Mouse (Mus musculus): ENCODE results near the gene Nrxn3. TPM values are rescaled to one million over a fixed set of nuclear protein-coding genes. Genes with fewer than 3 reads are reported as not detected.

Nrxn3 gene
- polyA plus RNA-seq, 1 experiment from 2014 or later = 1.3 TPM

DNA sequence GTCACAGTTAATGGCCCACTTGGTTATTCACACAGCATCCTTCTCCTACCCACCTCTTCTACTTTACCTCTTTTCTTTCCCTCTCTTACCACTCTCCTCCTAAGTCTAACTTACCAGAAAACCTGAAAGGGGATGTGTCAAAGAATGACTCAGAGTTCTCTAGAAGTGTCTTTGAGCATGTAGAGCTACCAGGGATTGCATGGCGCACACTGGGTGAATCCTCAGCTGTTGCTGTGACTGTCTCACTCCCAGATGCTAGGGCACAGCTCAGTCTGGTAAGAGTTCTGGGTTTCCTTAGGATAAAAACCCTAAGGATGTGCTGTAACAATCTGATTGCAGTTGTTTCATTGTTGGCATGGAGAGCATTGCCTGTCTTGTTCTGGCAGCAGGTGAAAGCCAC is 108.2 kb downstream of the Nrxn3 start:
- Histone ChIP-seq H3K36me3 (ENCODE audit: control insufficient read depth, insufficient read depth) (no peaks in the 10 kb centered on the region), H3K27ac (ENCODE audit: low read length) (no peak overlapping the region), H3K4me1 (ENCODE audit: control insufficient read depth, insufficient read depth, low read length) (no peaks in the 10 kb centered on the region), H3K4me2 (ENCODE audit: low read depth, low read length) (no peak overlapping the region), H3K9ac (ENCODE audit: low read length) (no peak overlapping the region), H3K9me3 (replicated peaks; ENCODE audit: control insufficient read depth, low read length) (no peaks in the 10 kb centered on the region), H3K27me3 (ENCODE audit: control insufficient read depth, insufficient read depth, low read length) (no peaks in the 10 kb centered on the region), H3K4me3 (ENCODE audit: low read length) (no peak overlapping the region)
- no peak for ATAC-seq (replicated peaks; ENCODE audit: extremely low read depth, insufficient read depth, low FRiP score)
- 81% methylated on average over 1 of the region's 1 CpGs for WGBS

GRCm38 (mm10) chr12:88835821-88836220 is 113.1 kb downstream of the Nrxn3 start:
- H3K4me3 ChIP-seq (ENCODE audit: low read length) = no peak overlapping the region
- no peak overlapping the region for H3K27ac ChIP-seq (ENCODE audit: low read length)
- H3K9ac ChIP-seq (ENCODE audit: low read length) = no peak overlapping the region
- no peak for ATAC-seq (replicated peaks; ENCODE audit: extremely low read depth, insufficient read depth, low FRiP score)
- WGBS = 25% methylated on average over 2 of the region's 2 CpGs
- H3K36me3 ChIP-seq (ENCODE audit: control insufficient read depth, insufficient read depth) = no peaks in the 10 kb centered on the region
- H3K4me2 ChIP-seq (ENCODE audit: low read depth, low read length) = no peak overlapping the region
- no peaks in the 10 kb centered on the region for H3K9me3 ChIP-seq (replicated peaks; ENCODE audit: control insufficient read depth, low read length)
- no peaks in the 10 kb centered on the region for H3K4me1 ChIP-seq (ENCODE audit: control insufficient read depth, insufficient read depth, low read length)
- H3K27me3 ChIP-seq (ENCODE audit: control insufficient read depth, insufficient read depth, low read length) = no peaks in the 10 kb centered on the region

- Histone ChIP-seq H3K27ac (ENCODE audit: low read length) (no peak overlapping the region), H3K36me3 (ENCODE audit: control insufficient read depth, insufficient read depth) (no peaks in the 10 kb centered on the region), H3K9ac (ENCODE audit: low read length) (no peak overlapping the region), H3K9me3 (replicated peaks; ENCODE audit: control insufficient read depth, low read length) (no peaks in the 10 kb centered on the region), H3K27me3 (ENCODE audit: control insufficient read depth, insufficient read depth, low read length) (no peaks in the 10 kb centered on the region), H3K4me1 (ENCODE audit: control insufficient read depth, insufficient read depth, low read length) (no peaks in the 10 kb centered on the region), H3K4me3 (ENCODE audit: low read length) (no peak overlapping the region), H3K4me2 (ENCODE audit: low read depth, low read length) (no peak overlapping the region)
- 76% methylated on average over 7 of the region's 7 CpGs for WGBS
- no peak for ATAC-seq (replicated peaks; ENCODE audit: extremely low read depth, insufficient read depth, low FRiP score)
These were observed 117.0 kb downstream of the Nrxn3 start for GRCm38 (mm10) chr12:88839724-88840123.

DNA sequence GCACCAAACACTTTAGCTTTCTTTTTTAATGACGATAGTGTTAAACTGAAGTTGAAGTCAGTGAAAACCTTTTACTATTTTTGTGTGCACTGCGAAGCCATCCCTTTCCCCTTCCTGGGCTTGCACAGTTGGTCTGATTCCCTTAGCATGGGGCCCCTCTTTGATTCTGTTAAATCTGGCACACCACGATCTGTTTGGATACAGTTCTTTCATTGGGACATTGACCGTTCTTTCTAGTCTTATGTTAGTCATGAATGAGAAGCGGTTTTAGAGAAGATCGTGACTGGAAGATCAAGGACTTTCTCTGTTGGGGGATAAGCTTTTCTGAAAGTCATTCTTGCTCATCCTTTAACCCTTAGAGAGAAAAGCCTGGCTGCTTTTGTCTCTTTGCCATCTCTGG is 118.7 kb downstream of the Nrxn3 start:
- 87% methylated on average over 6 of the region's 6 CpGs for WGBS
- Histone ChIP-seq H3K4me3 (ENCODE audit: low read length) (no peak overlapping the region), H3K4me2 (ENCODE audit: low read depth, low read length) (no peak overlapping the region), H3K36me3 (ENCODE audit: control insufficient read depth, insufficient read depth) (no peaks in the 10 kb centered on the region), H3K9me3 (replicated peaks; ENCODE audit: control insufficient read depth, low read length) (no peaks in the 10 kb centered on the region), H3K4me1 (ENCODE audit: control insufficient read depth, insufficient read depth, low read length) (no peaks in the 10 kb centered on the region), H3K27me3 (ENCODE audit: control insufficient read depth, insufficient read depth, low read length) (no peaks in the 10 kb centered on the region), H3K9ac (ENCODE audit: low read length) (no peak overlapping the region), H3K27ac (ENCODE audit: low read length) (no peak overlapping the region)
- no peak for ATAC-seq (replicated peaks; ENCODE audit: extremely low read depth, insufficient read depth, low FRiP score)

DNA sequence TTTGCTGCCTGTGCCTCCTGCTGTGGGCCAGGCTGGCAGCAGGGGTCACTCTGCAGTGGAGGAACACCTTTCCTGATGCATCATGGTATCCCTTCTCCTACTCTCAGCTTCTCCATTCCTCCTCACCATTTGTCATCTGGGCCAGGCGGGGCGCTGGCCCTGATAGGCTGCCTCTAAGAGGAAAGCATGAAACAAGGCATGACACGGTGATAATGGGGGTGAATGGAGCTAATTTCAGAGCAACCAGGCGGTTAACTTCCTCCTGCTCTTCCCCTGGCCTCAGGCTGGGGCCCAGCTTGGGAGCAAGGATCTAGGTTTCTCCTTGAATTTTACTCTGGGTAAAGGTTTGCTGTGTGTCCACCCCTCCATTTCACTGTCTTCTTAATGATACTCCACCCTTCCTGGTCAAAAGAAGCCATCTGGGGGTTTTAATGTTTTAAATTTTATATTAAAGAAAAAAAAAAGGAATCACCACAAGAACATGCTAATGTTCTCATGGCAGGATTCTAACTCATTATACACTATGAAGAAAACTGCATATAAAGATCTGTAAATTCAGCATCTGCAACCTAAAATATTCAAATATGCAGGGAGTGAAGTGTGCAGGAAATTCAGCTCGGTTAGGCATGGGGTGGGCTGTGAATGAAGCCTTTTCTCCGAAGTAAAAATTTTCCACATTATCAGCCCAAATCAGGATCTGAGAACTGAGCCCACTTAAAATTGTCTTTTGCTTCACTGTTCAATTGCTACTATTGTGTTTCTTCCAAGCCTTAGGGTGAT is 127.9 kb downstream of the Nrxn3 start:
- H3K4me2 ChIP-seq (ENCODE audit: low read depth, low read length) = no peak overlapping the region
- no peaks in the 10 kb centered on the region for H3K4me1 ChIP-seq (ENCODE audit: control insufficient read depth, insufficient read depth, low read length)
- H3K4me3 ChIP-seq (ENCODE audit: low read length) = no peak overlapping the region
- H3K27ac ChIP-seq (ENCODE audit: low read length) = no peak overlapping the region
- no peak for ATAC-seq (replicated peaks; ENCODE audit: extremely low read depth, insufficient read depth, low FRiP score)
- no peaks in the 10 kb centered on the region for H3K27me3 ChIP-seq (ENCODE audit: control insufficient read depth, insufficient read depth, low read length)
- no peak overlapping the region for H3K9ac ChIP-seq (ENCODE audit: low read length)
- WGBS = 36% methylated on average over 6 of the region's 6 CpGs
- H3K36me3 ChIP-seq (ENCODE audit: control insufficient read depth, insufficient read depth) = no peaks in the 10 kb centered on the region
- no peaks in the 10 kb centered on the region for H3K9me3 ChIP-seq (replicated peaks; ENCODE audit: control insufficient read depth, low read length)

DNA sequence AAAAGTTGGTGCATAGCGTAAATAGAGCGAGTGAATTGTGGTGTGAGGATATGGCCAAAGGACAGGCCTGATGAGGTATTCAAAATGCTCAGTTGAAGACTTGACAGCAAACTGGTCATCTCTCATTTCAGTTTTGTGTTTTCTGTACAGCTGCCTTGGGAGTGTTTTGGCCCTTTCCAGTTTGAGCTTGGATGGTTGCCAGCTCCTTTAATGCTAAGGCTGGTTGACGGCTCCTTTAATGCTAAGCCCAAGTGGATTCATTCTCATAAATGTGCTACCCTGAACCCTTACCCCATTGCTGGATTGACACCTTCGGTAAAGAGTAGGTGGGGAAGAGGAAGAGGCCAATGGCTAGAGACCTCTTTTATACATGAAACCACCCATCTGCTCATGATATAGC is 131.4 kb downstream of the Nrxn3 start:
- no peak for ATAC-seq (replicated peaks; ENCODE audit: extremely low read depth, insufficient read depth, low FRiP score)
- H3K4me2 ChIP-seq (ENCODE audit: low read depth, low read length) = no peak overlapping the region

GRCm38 (mm10) chr12:88857701-88858100 is 135.0 kb downstream of the Nrxn3 start:
- H3K27me3 ChIP-seq (ENCODE audit: control insufficient read depth, insufficient read depth, low read length) = no peaks in the 10 kb centered on the region
- no peak for ATAC-seq (replicated peaks; ENCODE audit: extremely low read depth, insufficient read depth, low FRiP score)
- 72% methylated on average over 2 of the region's 2 CpGs for WGBS
- no peak overlapping the region for H3K27ac ChIP-seq (ENCODE audit: low read length)
- H3K36me3 ChIP-seq (ENCODE audit: control insufficient read depth, insufficient read depth) = no peaks in the 10 kb centered on the region
- H3K4me1 ChIP-seq (ENCODE audit: control insufficient read depth, insufficient read depth, low read length) = no peaks in the 10 kb centered on the region
- H3K4me2 ChIP-seq (ENCODE audit: low read depth, low read length) = no peak overlapping the region
- H3K9me3 ChIP-seq (replicated peaks; ENCODE audit: control insufficient read depth, low read length) = no peaks in the 10 kb centered on the region
- no peak overlapping the region for H3K9ac ChIP-seq (ENCODE audit: low read length)
- H3K4me3 ChIP-seq (ENCODE audit: low read length) = no peak overlapping the region

More for the DNA sequence above, 131.4 kb downstream of the Nrxn3 start:
- Histone ChIP-seq H3K9me3 (replicated peaks; ENCODE audit: control insufficient read depth, low read length) (no peaks in the 10 kb centered on the region), H3K27me3 (ENCODE audit: control insufficient read depth, insufficient read depth, low read length) (no peaks in the 10 kb centered on the region), H3K36me3 (ENCODE audit: control insufficient read depth, insufficient read depth) (no peaks in the 10 kb centered on the region), H3K27ac (ENCODE audit: low read length) (no peak overlapping the region), H3K9ac (ENCODE audit: low read length) (no peak overlapping the region), H3K4me1 (ENCODE audit: control insufficient read depth, insufficient read depth, low read length) (no peaks in the 10 kb centered on the region), H3K4me3 (ENCODE audit: low read length) (no peak overlapping the region)
- 71% methylated on average over 4 of the region's 4 CpGs for WGBS

DNA sequence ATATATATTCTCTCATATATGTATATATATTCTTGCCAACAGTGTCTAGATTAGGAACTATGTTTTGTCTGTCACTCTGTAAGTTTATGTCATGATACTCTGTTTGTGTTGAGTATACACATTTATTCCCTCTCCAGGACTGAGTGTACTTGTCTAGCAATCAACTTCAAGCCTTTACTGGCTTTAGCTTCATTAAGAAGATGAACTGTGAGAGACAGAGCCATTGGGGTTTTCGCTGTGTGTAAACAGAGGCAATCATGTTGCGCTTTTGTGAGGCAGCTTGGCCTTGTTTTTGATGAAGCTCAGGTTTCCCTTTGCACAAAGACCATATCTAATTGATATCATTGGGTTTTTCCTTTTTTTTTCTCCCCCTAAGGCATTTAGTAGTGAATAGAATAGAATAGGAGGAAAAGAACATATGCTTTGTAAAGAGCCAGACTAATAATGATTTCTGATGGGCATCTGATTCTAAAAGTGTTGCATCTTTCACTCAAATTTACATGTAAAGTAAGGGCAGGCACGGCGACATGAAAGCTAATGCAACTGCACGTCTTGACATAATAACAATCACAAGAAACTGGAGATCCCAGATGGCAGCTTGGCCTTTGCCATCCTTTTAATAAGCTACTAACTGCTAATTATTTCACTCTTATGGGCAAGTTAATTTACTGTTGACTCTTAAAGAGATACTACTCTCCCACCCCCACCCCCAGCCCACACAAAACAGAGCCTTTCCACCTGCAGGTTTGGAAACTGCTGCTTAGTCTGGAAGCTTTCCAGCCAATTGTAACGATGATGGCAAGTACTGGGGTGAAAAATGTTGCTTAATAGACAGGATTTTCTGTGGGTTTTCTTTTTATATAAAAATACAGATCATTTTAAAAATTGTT is 137.0 kb downstream of the Nrxn3 start:
- H3K4me1 ChIP-seq (ENCODE audit: control insufficient read depth, insufficient read depth, low read length) = no peaks in the 10 kb centered on the region
- no peak for ATAC-seq (replicated peaks; ENCODE audit: extremely low read depth, insufficient read depth, low FRiP score)
- no peak overlapping the region for H3K27ac ChIP-seq (ENCODE audit: low read length)
- H3K9me3 ChIP-seq (replicated peaks; ENCODE audit: control insufficient read depth, low read length) = no peaks in the 10 kb centered on the region
- no peaks in the 10 kb centered on the region for H3K36me3 ChIP-seq (ENCODE audit: control insufficient read depth, insufficient read depth)
- H3K4me2 ChIP-seq (ENCODE audit: low read depth, low read length) = no peak overlapping the region
- no peaks in the 10 kb centered on the region for H3K27me3 ChIP-seq (ENCODE audit: control insufficient read depth, insufficient read depth, low read length)
- WGBS = 71% methylated on average over 6 of the region's 6 CpGs
- H3K9ac ChIP-seq (ENCODE audit: low read length) = no peak overlapping the region
- H3K4me3 ChIP-seq (ENCODE audit: low read length) = no peak overlapping the region

DNA sequence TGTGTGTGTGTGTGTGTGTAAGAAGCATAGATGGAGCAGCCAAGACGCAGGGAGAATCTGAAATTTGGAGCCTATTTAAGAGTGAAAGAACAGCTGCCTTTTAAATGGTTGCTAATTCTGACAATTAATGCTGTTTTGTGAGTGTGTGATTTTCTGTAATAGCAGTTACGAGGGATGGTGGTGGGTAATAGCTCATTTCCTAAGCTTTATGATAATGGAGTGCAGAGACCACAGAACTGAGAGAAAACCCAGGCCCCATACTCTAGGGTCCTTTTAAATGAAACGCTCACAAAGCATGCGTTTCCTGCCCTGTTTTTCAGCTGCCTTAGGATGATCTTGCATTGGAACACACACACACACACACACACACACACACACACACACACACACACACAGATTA is 137.7 kb downstream of the Nrxn3 start:
- Histone ChIP-seq H3K27me3 (ENCODE audit: control insufficient read depth, insufficient read depth, low read length) (no peaks in the 10 kb centered on the region), H3K9ac (ENCODE audit: low read length) (no peak overlapping the region), H3K4me2 (ENCODE audit: low read depth, low read length) (no peak overlapping the region), H3K27ac (ENCODE audit: low read length) (no peak overlapping the region), H3K9me3 (replicated peaks; ENCODE audit: control insufficient read depth, low read length) (no peaks in the 10 kb centered on the region), H3K4me3 (ENCODE audit: low read length) (no peak overlapping the region), H3K36me3 (ENCODE audit: control insufficient read depth, insufficient read depth) (no peaks in the 10 kb centered on the region), H3K4me1 (ENCODE audit: control insufficient read depth, insufficient read depth, low read length) (no peaks in the 10 kb centered on the region)
- ATAC-seq (replicated peaks; ENCODE audit: extremely low read depth, insufficient read depth, low FRiP score) = no peak
- WGBS = 44% methylated on average over 4 of the region's 4 CpGs

All from heart, embryonic 16.5 days (tissue).